15 mouse cellular contexts compared by ENCODE assay signal in genomic region chr11:12382991-12383390, GRCm38 (mm10).
A peak's percentile ranks its signal among the peaks of the same experiment; 100 is the strongest.
DNase-seq lines count a peak whose midpoint lies in the region; ATAC-seq and TF ChIP-seq lines count a peak whose summit lies in the region.
"Had no signal": no experiment of that assay in that cellular context is flagged by ENCODE, and none has a peak within 500 bp of the region (broad histone marks: within the 10 kb centered on the region; RNA-seq: fewer than 3 reads in every experiment).

No protein-coding gene starts in this region.

- H3K27me3 ChIP-seq in intestine, embryonic 15.5 days (replicated peaks) = no peaks in the 10 kb centered on the region
- H3K27me3 ChIP-seq in intestine, embryonic 16.5 days (replicated peaks; ENCODE audit: control insufficient read depth, insufficient read depth, low read length) = no peaks in the 10 kb centered on the region
- no peaks in the 10 kb centered on the region for H3K27me3 ChIP-seq in liver, postnatal 0 days (ENCODE audit: insufficient read depth, low read length)
- H3K27me3 ChIP-seq: heart, embryonic 15.5 days; hindbrain, embryonic 12.5 days; limb, embryonic 13.5 days; liver, embryonic 15.5 days had no signal

- DNase-seq in kidney, adult 8-10 months = peak; percentile 17 to 24
- DNase-seq in kidney, postnatal 25 days = peak; percentile 38 to 53
- peak; percentile 62 for DNase-seq in lung, postnatal 36 days
- no peak for DNase-seq in liver, postnatal 0 days
- DNase-seq in layer of hippocampus, adult 8-10 months (ENCODE audit: low spot score in 2 of 2) = no peak
- no peak for DNase-seq in thymus, postnatal 10 days (ENCODE audit: low spot score in 2 of 2)
- DNase-seq: heart, adult 11 months; layer of hippocampus, postnatal 36 days had no signal

- 64% methylated on average over 4 of the region's 4 CpGs for WGBS in intestine, embryonic 15.5 days
- 54% methylated on average over 4 of the region's 4 CpGs for WGBS in intestine, embryonic 16.5 days
- WGBS in liver, postnatal 0 days (ENCODE audit: insufficient replicate concordance) = 67% methylated on average over 4 of the region's 4 CpGs

- H3K4me2 ChIP-seq in intestine, embryonic 15.5 days (replicated peaks) = no peak overlapping the region
- no peak overlapping the region for H3K4me2 ChIP-seq in intestine, embryonic 16.5 days (ENCODE audit: low read depth, low read length)
- no peak overlapping the region for H3K4me2 ChIP-seq in liver, postnatal 0 days (ENCODE audit: low read depth, low read length)
- H3K4me2 ChIP-seq: heart, embryonic 15.5 days; hindbrain, embryonic 12.5 days; limb, embryonic 13.5 days; liver, embryonic 15.5 days had no signal

- H3K9me3 ChIP-seq in intestine, embryonic 15.5 days = no peaks in the 10 kb centered on the region
- no peaks in the 10 kb centered on the region for H3K9me3 ChIP-seq in intestine, embryonic 16.5 days (ENCODE audit: control insufficient read depth, low read length)
- no peaks in the 10 kb centered on the region for H3K9me3 ChIP-seq in liver, postnatal 0 days (ENCODE audit: low read length)
- H3K9me3 ChIP-seq: heart, embryonic 15.5 days; hindbrain, embryonic 12.5 days; limb, embryonic 13.5 days; liver, embryonic 15.5 days had no signal

- 0 out of 2 replicates have a peak overlapping the region, but pooled peaks have one; percentile 6 for H3K27ac ChIP-seq in intestine, embryonic 15.5 days
- H3K27ac ChIP-seq in intestine, embryonic 16.5 days (ENCODE audit: low read length) = no peak overlapping the region
- no peak overlapping the region for H3K27ac ChIP-seq in liver, postnatal 0 days (ENCODE audit: low read depth)
- H3K27ac ChIP-seq: heart, embryonic 15.5 days; hindbrain, embryonic 12.5 days; limb, embryonic 13.5 days; liver, embryonic 15.5 days had no signal

- H3K4me1 ChIP-seq in intestine, embryonic 15.5 days (replicated peaks) = no peaks in the 10 kb centered on the region
- H3K4me1 ChIP-seq in intestine, embryonic 16.5 days (ENCODE audit: control insufficient read depth, insufficient read depth, low read length) = peaks cover 2% of the 10 kb centered on the region; the same call in 1 of the 2 replicates
- no peaks in the 10 kb centered on the region; the same call in 1 of the 2 replicates for H3K4me1 ChIP-seq in liver, postnatal 0 days (ENCODE audit: insufficient read depth)
- H3K4me1 ChIP-seq: hindbrain, embryonic 12.5 days; liver, embryonic 15.5 days had no signal

- no peak overlapping the region for H3K4me3 ChIP-seq in intestine, embryonic 15.5 days (replicated peaks)
- H3K4me3 ChIP-seq in intestine, embryonic 16.5 days (ENCODE audit: low read length) = no peak overlapping the region
- H3K4me3 ChIP-seq in liver, postnatal 0 days (ENCODE audit: low read depth, low read length) = no peak overlapping the region
- H3K4me3 ChIP-seq: heart, embryonic 15.5 days; hindbrain, embryonic 12.5 days; limb, embryonic 13.5 days; liver, embryonic 15.5 days had no signal

- no peak for TF ChIP-seq EP300 in liver, postnatal 0 days (IDR thresholded peaks at IDR 0.05; ENCODE audit: low read depth)

- ATAC-seq in intestine, embryonic 15.5 days = no peak
- ATAC-seq in intestine, embryonic 16.5 days = no peak
- ATAC-seq in liver, postnatal 0 days = no peak
- ATAC-seq: forebrain, embryonic 16.5 days had no signal

- no peak overlapping the region for H3K9ac ChIP-seq in intestine, embryonic 15.5 days
- no peak overlapping the region for H3K9ac ChIP-seq in intestine, embryonic 16.5 days (ENCODE audit: low read depth, low read length)
- H3K9ac ChIP-seq in liver, postnatal 0 days (replicated peaks) = no peak overlapping the region
- H3K9ac ChIP-seq: heart, embryonic 15.5 days; hindbrain, embryonic 12.5 days; limb, embryonic 13.5 days; liver, embryonic 15.5 days had no signal

- no peaks in the 10 kb centered on the region for H3K36me3 ChIP-seq in intestine, embryonic 15.5 days
- no peaks in the 10 kb centered on the region for H3K36me3 ChIP-seq in intestine, embryonic 16.5 days (ENCODE audit: control insufficient read depth, insufficient read depth, low read length)
- H3K36me3 ChIP-seq in liver, postnatal 0 days (replicated peaks; ENCODE audit: insufficient read depth, low read length) = no peaks in the 10 kb centered on the region
- H3K36me3 ChIP-seq: heart, embryonic 15.5 days; hindbrain, embryonic 12.5 days; limb, embryonic 13.5 days; liver, embryonic 15.5 days had no signal

- TF ChIP-seq CTCF in liver, postnatal 0 days (IDR thresholded peaks at IDR 0.05; ENCODE audit: low read depth) = no peak

Comparison
In these comparisons a context has a peak if more than half of its experiments do, and no peak if none do; other contexts are left out.
1. DNase-seq: peak in kidney, adult 8-10 months (2 of 2), kidney, postnatal 25 days (2 of 2) and lung, postnatal 36 days (single experiment); none in liver, postnatal 0 days (single experiment), layer of hippocampus, adult 8-10 months (0 of 2) and thymus, postnatal 10 days (0 of 2).